Mouse (Mus musculus) liver, embryonic 14.5 days (tissue): ENCODE measurements around the gene Pts. TPM values are rescaled to one million over a fixed set of nuclear protein-coding genes. Genes with fewer than 3 reads are reported as not detected.

Source experiments
- ATAC-seq: fragments of 200-750 bp; cut with Nextera tagmentation; 2 replicates; pipeline ENCODE4 v1.8.0; 2017; ENCODE audit warnings: moderate number of reproducible peaks, mild to moderate bottlenecking, moderate library complexity; ENCODE audit not compliant: insufficient read depth
- DNase-seq, 3 experiments: peaks; one replicate each; pipeline ENCODE4 v3.0.0-alpha.2; 2012 to 2013; ENCODE audit warnings: low read depth in 3 of 3, low spot score in 3 of 3
- H3K27ac ChIP-seq: fragments of 300-500 bp; sonication (generic); 2 replicates; pipeline ENCODE4 v1.5.1; 2014; ENCODE audit warnings: moderate library complexity, mild to moderate bottlenecking, control low read depth, inconsistent platforms
- H3K27me3 ChIP-seq: fragments of 300-500 bp; sonication (generic); 2 replicates; pipeline ENCODE4 v1.6.1; 2014; ENCODE audit warnings: mild to moderate bottlenecking, low read length, moderate library complexity; ENCODE audit not compliant: control insufficient read depth, insufficient read depth
- H3K36me3 ChIP-seq: fragments of 300-500 bp; sonication (generic); replicated peaks from 2 replicates; pipeline ENCODE4 v1.6.1; 2014; ENCODE audit warnings: low read depth; ENCODE audit not compliant: control insufficient read depth, insufficient read depth
- H3K4me1 ChIP-seq, 2 experiments: fragments of 200-500 bp in 1 of 2; fragments of 300-500 bp in 1 of 2; sonication (generic) in 1 of 2; replicated peaks; 2 replicates each; pipeline ENCODE4 v1.6.1; 2012 to 2014; ENCODE audit warnings: antibody characterized with exemption in 1 of 2, inconsistent platforms in 1 of 2, low read length in 1 of 2; ENCODE audit not compliant: control insufficient read depth in 2 of 2, insufficient read depth in 2 of 2
- H3K4me2 ChIP-seq: fragments of 300-500 bp; sonication (generic); 2 replicates; pipeline ENCODE4 v1.6.1; 2014; ENCODE audit warnings: low read depth, mild to moderate bottlenecking, control low read depth, moderate library complexity
- H3K4me3 ChIP-seq, 2 experiments: fragments of 200-500 bp in 1 of 2; fragments of 300-500 bp in 1 of 2; sonication (generic) in 1 of 2; 2 replicates each; pipeline ENCODE4 v1.5.1; 2012 to 2014; ENCODE audit warnings: low read depth in 2 of 2, low read length in 2 of 2, mild to moderate bottlenecking in 2 of 2, control low read depth in 1 of 2, inconsistent platforms in 1 of 2, moderate library complexity in 1 of 2; ENCODE audit not compliant: insufficient read depth in 1 of 2
- H3K9ac ChIP-seq: fragments of 300-500 bp; sonication (generic); replicated peaks from 2 replicates; pipeline ENCODE4 v1.6.1; 2014; ENCODE audit warnings: mild to moderate bottlenecking, control low read depth, moderate library complexity
- H3K9me3 ChIP-seq: fragments of 300-500 bp; sonication (generic); 2 replicates; pipeline ENCODE4 v1.6.1; 2016; ENCODE audit warnings: low read length, mixed read lengths; ENCODE audit not compliant: control insufficient read depth
- CTCF ChIP-seq: IDR thresholded peaks from 2 replicates; pipeline ENCODE4 v1.5.1; 2016; ENCODE audit warnings: antibody characterized with exemption, low read depth, control low read depth
- EP300 ChIP-seq: IDR thresholded peaks from 2 replicates; pipeline ENCODE4 v1.6.1; 2016; ENCODE audit warnings: antibody characterized with exemption, low read depth
- WGBS: fragments of 180-500 bp; shearing (Covaris S2); extraction: QIAGEN DNeasy Blood & Tissue Kit; methylation state at CpG from one replicate; pipeline ENCODE4 v1.1.7; 2014; ENCODE audit not compliant: insufficient replicate concordance; 5-methylcytosine and 5-hydroxymethylcytosine counted together
- polyA plus RNA-seq, 2 experiments: library from polyadenylated mRNA; depleted of rRNA in 1 of 2; stranded (reverse) in 1 of 2; unstranded in 1 of 2; fragments of >200 nt; fragmentation: Nextera tagmentation in 1 of 2; extraction: Ambion mirVana in 1 of 2; gene quantifications; 2 replicates each; pipeline versions ENCODE4 v1.2.1 to v1.2.3; 2012 to 2014

Pts gene
- polyA plus RNA-seq, 2 experiments: 23.7 to 34.4 TPM

GRCm38 (mm10) chr9:50540170-50540569 is 11.6 kb upstream of the Pts start:
- DNase-seq (no peak), ATAC-seq (no peak)
- H3K36me3 ChIP-seq: no peaks in the 10 kb centered on the region
- WGBS: 24% methylated on average over 7 of the region's 7 CpGs
- H3K4me1 ChIP-seq: peaks cover 0 to 5% of the 10 kb centered on the region in 2 experiments; a peak in 1 of 4 replicates
- TF ChIP-seq CTCF (no peak), EP300 (no peak)
- H3K9ac ChIP-seq: no peak overlapping the region
- H3K27ac ChIP-seq: no peak overlapping the region
- H3K9me3 ChIP-seq: no peaks in the 10 kb centered on the region
- H3K4me2 ChIP-seq: no peak overlapping the region
- no peaks in the 10 kb centered on the region for H3K27me3 ChIP-seq
- H3K4me3 ChIP-seq: no peak overlapping the region

GRCm38 (mm10) chr9:50537295-50537694 is 8.8 kb upstream of the Pts start:
- H3K4me3 ChIP-seq: no peak overlapping the region
- peaks cover 0 to 11% of the 10 kb centered on the region in 2 experiments; a peak in 2 of 4 replicates for H3K4me1 ChIP-seq
- no peaks in the 10 kb centered on the region for H3K9me3 ChIP-seq
- DNase-seq (no peak), ATAC-seq (no peak)
- no peaks in the 10 kb centered on the region for H3K27me3 ChIP-seq
- H3K27ac ChIP-seq: no peak overlapping the region
- WGBS: 20% methylated on average over 4 of the region's 4 CpGs
- H3K9ac ChIP-seq: no peak overlapping the region
- TF ChIP-seq EP300 (no peak), CTCF (no peak)
- no peak overlapping the region for H3K4me2 ChIP-seq
- no peaks in the 10 kb centered on the region for H3K36me3 ChIP-seq

- no peak overlapping the region for H3K4me3 ChIP-seq
- no peak overlapping the region for H3K27ac ChIP-seq
- H3K36me3 ChIP-seq: no peaks in the 10 kb centered on the region
- ATAC-seq: no peak
- no peaks in the 10 kb centered on the region for H3K9me3 ChIP-seq
- no peak for DNase-seq
- no peaks in the 10 kb centered on the region for H3K27me3 ChIP-seq
- WGBS: 35% methylated on average over 7 of the region's 7 CpGs
- peaks cover 0 to 11% of the 10 kb centered on the region in 2 experiments; a peak in 2 of 4 replicates for H3K4me1 ChIP-seq
- no peak for TF ChIP-seq EP300
- no peak for TF ChIP-seq CTCF
- no peak overlapping the region for H3K4me2 ChIP-seq
- no peak overlapping the region for H3K9ac ChIP-seq
Observed at GRCm38 (mm10) chr9:50536603-50537135, 8.1 kb upstream of the Pts start.

GRCm38 (mm10) chr9:50535930-50536329 is 7.4 kb upstream of the Pts start:
- H3K36me3 ChIP-seq: no peaks in the 10 kb centered on the region
- 62% methylated on average over 5 of the region's 5 CpGs for WGBS

GRCm38 (mm10) chr9:50533791-50534190 is 5.3 kb upstream of the Pts start:
- 59% methylated on average over 3 of the region's 3 CpGs for WGBS
- peak overlapping the region; percentile 47 for H3K4me2 ChIP-seq
- no peak overlapping the region for H3K27ac ChIP-seq
- no peak for ATAC-seq
- no peak for TF ChIP-seq EP300
- TF ChIP-seq CTCF: no peak
- no peak overlapping the region for H3K4me3 ChIP-seq
- H3K4me1 ChIP-seq: peaks cover 0 to 8% of the 10 kb centered on the region in 2 experiments; a peak in 2 of 4 replicates
- H3K27me3 ChIP-seq: no peaks in the 10 kb centered on the region
- no peaks in the 10 kb centered on the region for H3K36me3 ChIP-seq
- no peak for DNase-seq
- H3K9me3 ChIP-seq: no peaks in the 10 kb centered on the region
- no peak overlapping the region for H3K9ac ChIP-seq

More at GRCm38 (mm10) chr9:50535930-50536329, 7.4 kb upstream of the Pts start:
- Histone ChIP-seq H3K4me2 (no peak overlapping the region), H3K4me3 (no peak overlapping the region), H3K27ac (no peak overlapping the region), H3K27me3 (no peaks in the 10 kb centered on the region), H3K4me1 (peaks cover 0 to 11% of the 10 kb centered on the region in 2 experiments; a peak in 2 of 4 replicates), H3K9ac (no peak overlapping the region), H3K9me3 (no peaks in the 10 kb centered on the region)
- no peak for ATAC-seq
- no peak for DNase-seq
- TF ChIP-seq EP300: no peak
